Mouse (Mus musculus): Measurements from ENCODE around the gene Lrrc4b.

DNA sequence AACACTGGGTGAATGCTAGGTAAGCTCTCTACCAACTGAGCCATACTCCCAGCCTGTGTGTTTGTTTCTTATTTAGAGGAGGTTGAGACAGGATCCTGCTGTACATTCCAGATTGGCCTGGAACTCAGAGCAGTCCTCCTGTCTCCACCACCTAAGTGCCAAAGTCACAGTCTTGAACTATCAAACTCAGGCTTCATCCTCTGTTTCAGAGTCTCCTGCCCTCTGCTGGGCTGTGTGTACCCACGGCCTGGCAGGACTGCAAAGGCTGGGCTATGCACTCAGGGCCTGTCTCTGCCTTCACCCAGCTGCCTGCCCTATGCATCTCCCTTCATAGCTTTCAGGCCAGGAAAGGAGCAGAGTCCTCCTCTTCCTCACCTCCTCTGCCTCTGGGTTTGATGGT, 7.4 kb downstream of the Lrrc4b start:
- TF ChIP-seq MYOD1 (IDR thresholded peaks at IDR 0.05; ENCODE audit: control insufficient read depth, insufficient read length, low read depth) (no peak), CTCF (IDR thresholded peaks at IDR 0.05; ENCODE audit: control insufficient read depth, insufficient read depth, insufficient read length) (no peak), MYOG (IDR thresholded peaks at IDR 0.05; ENCODE audit: control insufficient read depth, extremely low read depth, insufficient read length) (no peak), CEBPB (IDR thresholded peaks at IDR 0.05; ENCODE audit: low read depth) (no peak)
